Mouse (Mus musculus) kidney, adult 11 months (tissue): ENCODE data around the gene Gm27027.
A peak's percentile ranks its signal among the peaks of the same experiment; 100 is the strongest.

Source experiments
- DNase-seq: peaks from one replicate; pipeline ENCODE4 v3.0.0; 2022

Gene Gm27027

DNA sequence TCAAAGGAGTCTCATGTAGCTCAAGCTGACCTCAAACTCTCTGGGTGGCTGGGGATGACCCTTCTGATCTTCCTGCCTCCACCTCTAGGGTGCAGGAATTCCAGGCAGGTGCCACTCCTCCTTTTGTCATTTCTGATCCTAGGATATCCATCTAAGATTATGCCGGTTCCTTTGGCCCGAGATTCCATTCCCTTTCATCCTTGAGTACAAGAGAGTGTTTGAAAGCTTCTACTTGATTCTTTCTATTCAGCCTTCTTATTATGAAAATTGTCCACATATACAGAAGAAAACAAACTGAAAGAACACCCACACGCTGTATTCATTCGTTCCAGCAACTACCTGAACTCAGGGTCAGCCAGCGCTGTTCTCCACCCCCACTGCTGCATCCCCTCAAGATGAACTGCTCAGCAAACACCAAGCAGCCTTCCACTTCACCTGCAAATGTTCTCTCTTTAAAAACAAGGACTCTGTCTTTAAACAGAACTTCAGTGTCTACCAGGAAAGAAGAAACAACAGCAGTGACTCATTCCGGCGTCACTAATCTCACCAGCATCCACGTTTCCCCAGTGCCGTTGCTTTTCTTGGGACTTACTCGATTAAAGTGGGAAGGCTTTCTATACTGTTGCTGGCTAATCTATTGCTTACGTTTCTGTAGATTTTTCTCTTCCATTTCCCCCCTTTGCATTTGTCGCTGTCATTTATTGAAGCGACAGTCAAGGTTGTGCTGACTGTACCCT, 68.3 kb downstream of the Gm27027 start:
- no peak for DNase-seq

DNA sequence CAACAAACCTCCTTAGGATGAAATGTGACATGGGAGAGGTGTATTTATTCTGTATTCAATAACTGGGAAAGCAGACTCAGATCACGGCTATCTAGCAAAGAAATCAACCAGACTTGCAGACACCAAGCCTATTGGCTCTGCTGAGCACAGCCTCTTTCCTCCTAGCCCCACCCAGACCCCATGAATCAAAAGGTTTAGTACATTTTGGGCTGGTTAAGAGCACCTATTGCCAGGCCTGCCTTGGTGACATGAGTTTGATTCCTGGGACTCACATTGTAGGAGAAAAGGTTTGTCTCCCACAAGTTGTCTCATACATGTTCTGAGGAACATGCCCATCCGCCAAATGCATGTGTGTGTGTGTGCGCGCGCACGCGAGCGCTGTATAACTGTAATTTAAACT, 70.0 kb downstream of the Gm27027 start:
- no peak for DNase-seq

DNA sequence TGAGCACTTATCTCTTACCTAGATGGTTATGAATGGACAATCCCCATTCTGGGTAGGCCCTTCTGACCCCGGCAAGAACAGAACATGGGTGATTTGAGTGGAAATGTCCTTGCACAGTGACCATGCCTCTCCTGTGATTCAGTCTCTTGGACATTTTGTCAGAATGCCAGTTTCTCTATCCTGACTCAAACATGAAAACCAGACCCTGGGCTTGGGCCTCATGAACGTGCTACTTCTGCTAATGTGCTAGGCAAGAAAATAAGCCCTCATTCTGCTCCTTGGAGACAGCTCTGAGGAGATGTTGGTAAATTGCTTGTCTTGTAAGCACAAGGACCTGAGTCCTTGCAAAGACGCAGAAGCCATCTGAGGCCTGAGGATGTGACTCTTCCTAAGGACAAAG, 77.1 kb downstream of the Gm27027 start:
- no peak for DNase-seq

DNA sequence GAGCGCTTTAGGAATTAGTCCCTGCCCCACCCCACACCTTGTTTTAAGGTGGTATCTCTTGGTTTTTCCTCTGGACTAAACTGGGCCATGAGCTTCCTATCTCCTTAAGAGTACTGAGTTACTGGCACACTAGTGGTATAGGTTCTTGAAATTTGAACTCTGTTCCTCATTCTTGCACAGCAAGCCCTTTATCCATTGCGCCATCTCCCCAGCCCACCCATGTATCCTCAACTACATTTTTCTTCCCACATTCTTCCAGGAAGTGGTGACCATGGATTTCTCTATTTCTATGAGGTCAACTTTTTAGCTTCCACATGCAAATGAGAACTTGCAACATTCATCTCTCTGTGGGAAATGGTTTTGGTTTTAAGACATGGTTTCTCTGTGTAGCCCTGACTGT, 82.6 kb downstream of the Gm27027 start:
- DNase-seq, result no peak

DNA sequence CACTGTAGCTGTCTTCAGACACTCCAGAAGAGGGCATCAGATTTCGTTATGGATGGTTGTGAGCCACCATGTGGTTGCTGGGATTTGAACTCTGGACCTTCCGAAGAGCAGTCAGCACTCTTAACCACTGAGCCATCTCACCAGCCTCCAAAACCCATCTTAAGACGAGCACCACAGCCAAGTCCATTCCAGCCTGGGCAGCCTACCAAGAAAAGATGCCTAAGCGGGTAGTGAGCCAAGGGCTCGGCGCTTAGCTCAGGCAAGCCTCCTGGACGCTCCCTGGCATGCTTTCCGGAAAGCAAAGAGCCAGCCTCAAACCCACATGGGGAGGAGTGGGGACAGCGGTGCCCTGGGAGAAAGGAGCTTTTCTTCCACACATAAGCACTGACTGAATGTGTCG, 84.2 kb downstream of the Gm27027 start:
- peak; percentile 47 for DNase-seq

DNA sequence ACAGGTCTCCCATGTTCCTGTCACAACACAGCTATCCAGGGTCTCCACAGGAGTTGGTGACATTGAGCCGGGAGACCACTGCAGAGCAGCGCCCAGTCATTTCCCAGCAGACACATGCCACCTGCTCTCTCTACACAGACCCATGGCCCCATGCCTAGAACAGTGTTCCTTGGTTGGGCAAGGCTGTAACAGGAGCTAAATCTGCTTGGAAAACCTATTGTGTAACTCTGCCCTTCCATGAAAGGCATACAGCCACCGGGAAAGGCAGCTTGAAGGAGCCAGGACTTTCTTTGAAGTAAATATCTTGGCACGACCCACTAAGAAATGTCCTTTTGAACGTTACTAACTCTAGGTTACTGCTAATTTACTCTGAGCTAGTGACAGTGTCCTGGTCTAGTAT, 86.4 kb downstream of the Gm27027 start:
- no peak for DNase-seq

DNA sequence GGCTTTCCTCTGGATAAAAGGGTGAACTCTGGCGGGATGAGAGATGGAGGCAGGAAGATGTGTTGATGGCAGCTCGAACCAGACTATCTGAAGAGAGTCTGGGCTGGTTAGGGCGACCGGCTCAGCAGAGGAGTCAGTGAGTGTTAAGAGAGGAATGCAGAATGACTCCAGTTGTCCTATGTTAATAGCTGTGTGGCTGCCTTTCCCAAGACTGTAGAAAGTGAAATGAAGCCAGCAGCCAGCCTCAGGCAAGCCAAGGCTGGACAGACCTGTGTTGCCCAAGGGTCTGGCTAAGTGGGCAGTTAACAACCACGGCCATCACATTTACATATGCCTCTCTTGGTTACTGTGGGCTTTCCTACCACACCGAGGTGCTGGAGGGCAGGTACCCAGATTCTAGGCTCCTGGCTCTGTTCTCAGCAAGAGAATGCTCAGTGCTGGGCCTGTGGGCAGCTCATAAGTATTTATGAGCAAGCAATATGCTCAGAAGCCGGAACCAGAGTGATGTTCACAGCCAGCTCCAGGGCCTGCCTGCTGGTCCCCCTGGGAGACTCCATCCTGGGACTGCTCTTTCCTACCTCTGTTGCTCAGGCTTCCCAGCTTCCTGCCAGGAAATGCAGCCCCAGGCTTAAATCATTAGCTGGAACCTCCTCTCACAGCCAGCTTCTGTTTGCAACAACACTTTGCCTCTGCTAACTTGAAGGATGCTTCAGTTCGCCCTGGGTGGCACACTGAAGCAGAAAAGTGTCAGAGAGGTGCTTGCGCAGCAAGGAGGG, 88.4 kb downstream of the Gm27027 start:
- peak; percentile 42 for DNase-seq
